Mouse (Mus musculus) testis, adult 2 months (tissue): Measurements from ENCODE around the gene Lime1.

Source experiments
- CTCF ChIP-seq: fragments of 200-500 bp; IDR thresholded peaks from 2 replicates; pipeline ENCODE4 v1.5.1; 2012; ENCODE audit warnings: low read depth, mild to moderate bottlenecking, inconsistent platforms, low read length, moderate library complexity; ENCODE audit not compliant: control insufficient read depth, insufficient read depth, insufficient replicate concordance
- POLR2A ChIP-seq: fragments of 200-500 bp; IDR thresholded peaks from 2 replicates; pipeline ENCODE4 v1.6.1; 2012; ENCODE audit warnings: low read depth, mild to moderate bottlenecking, inconsistent platforms, low read length, moderate library complexity; ENCODE audit not compliant: control insufficient read depth

- TF ChIP-seq CTCF: no peak
- TF ChIP-seq POLR2A: no peak
These were observed 11.1 kb downstream of the Lime1 start for GRCm38 (mm10) chr2:181391022-181391421.
